Mouse (Mus musculus) forebrain, embryonic 11.5 days (tissue): ENCODE measurements around the gene Cacna1c. TPM values are rescaled to one million over a fixed set of nuclear protein-coding genes. Genes with fewer than 3 reads are reported as not detected.

Experiments used
- ATAC-seq: fragments of 200-750 bp; cut with Nextera tagmentation; replicated peaks from 2 replicates; pipeline ENCODE4 v1.8.0; 2017; ENCODE audit warnings: moderate TSS enrichment; ENCODE audit not compliant: low FRiP score
- DNase-seq: peaks from one replicate; pipeline ENCODE4 v3.0.0-alpha.2; 2017; ENCODE audit warnings: low spot score
- H3K27ac ChIP-seq: fragments of 300-500 bp; sonication (generic); 2 replicates; pipeline ENCODE4 v1.5.1; 2014; ENCODE audit warnings: low read depth, low read length
- H3K27me3 ChIP-seq: fragments of 300-500 bp; sonication (generic); 2 replicates; pipeline ENCODE4 v1.6.1; 2014; ENCODE audit warnings: mild to moderate bottlenecking, low read length, mixed read lengths; ENCODE audit not compliant: control insufficient read depth, insufficient read depth
- H3K36me3 ChIP-seq: fragments of 300-500 bp; sonication (generic); 2 replicates; pipeline ENCODE4 v1.6.1; 2014; ENCODE audit warnings: mild to moderate bottlenecking, low read length, moderate library complexity, mixed read lengths; ENCODE audit not compliant: control insufficient read depth, insufficient read depth
- H3K4me1 ChIP-seq: fragments of 300-500 bp; sonication (generic); replicated peaks from 2 replicates; pipeline ENCODE4 v1.6.1; 2014; ENCODE audit warnings: low read length, mixed read lengths; ENCODE audit not compliant: control insufficient read depth, insufficient read depth
- H3K4me2 ChIP-seq: fragments of 300-500 bp; sonication (generic); 2 replicates; pipeline ENCODE4 v1.6.1; 2014; ENCODE audit warnings: low read depth, mild to moderate bottlenecking, low read length, moderate library complexity, mixed read lengths; ENCODE audit not compliant: severe bottlenecking
- H3K4me3 ChIP-seq: fragments of 300-500 bp; sonication (generic); 2 replicates; pipeline ENCODE4 v1.5.1; 2014; ENCODE audit warnings: low read depth, low read length
- H3K9ac ChIP-seq: fragments of 300-500 bp; sonication (generic); 2 replicates; pipeline ENCODE4 v1.6.1; 2014; ENCODE audit warnings: low read length
- H3K9me3 ChIP-seq: fragments of 300-500 bp; sonication (generic); 2 replicates; pipeline ENCODE4 v1.6.1; 2016; ENCODE audit warnings: low read length, mixed read lengths; ENCODE audit not compliant: control insufficient read depth
- WGBS: fragments of 180-500 bp; shearing (Covaris S2); extraction: QIAGEN DNeasy Blood & Tissue Kit; methylation state at CpG from one replicate; pipeline ENCODE4 v1.1.7; 2014; 5-methylcytosine and 5-hydroxymethylcytosine counted together
- polyA plus RNA-seq: library from polyadenylated mRNA; unstranded; fragments of >200 nt; fragmentation: Nextera tagmentation; extraction: Ambion mirVana; gene quantifications from 2 replicates; pipeline ENCODE4 v1.2.1, GENCODE M21; 2014

Cacna1c gene
- polyA plus RNA-seq, 1 experiment from 2014 or later: 4.8 TPM

GRCm38 (mm10) chr6:118965577-118965976 is 230.6 kb downstream of the Cacna1c start:
- ATAC-seq: no peak
- WGBS: 65% methylated on average over 2 of the region's 2 CpGs
- Histone ChIP-seq H3K4me3 (no peak overlapping the region), H3K36me3 (no peaks in the 10 kb centered on the region), H3K27me3 (no peaks in the 10 kb centered on the region), H3K9ac (no peak overlapping the region), H3K27ac (no peak overlapping the region), H3K4me2 (no peak overlapping the region), H3K9me3 (no peaks in the 10 kb centered on the region), H3K4me1 (no peaks in the 10 kb centered on the region)
- DNase-seq: no peak

GRCm38 (mm10) chr6:118963806-118964205 is 232.4 kb downstream of the Cacna1c start:
- Histone ChIP-seq H3K36me3 (no peaks in the 10 kb centered on the region), H3K9ac (no peak overlapping the region), H3K9me3 (no peaks in the 10 kb centered on the region), H3K27me3 (no peaks in the 10 kb centered on the region), H3K4me2 (no peak overlapping the region), H3K27ac (no peak overlapping the region), H3K4me1 (no peaks in the 10 kb centered on the region), H3K4me3 (no peak overlapping the region)
- no peak for ATAC-seq
- 93% methylated on average over 6 of the region's 6 CpGs for WGBS
- no peak for DNase-seq

GRCm38 (mm10) chr6:118963283-118963682 is 232.9 kb downstream of the Cacna1c start:
- H3K36me3 ChIP-seq: no peaks in the 10 kb centered on the region
- no peaks in the 10 kb centered on the region for H3K27me3 ChIP-seq
- no peak overlapping the region for H3K4me2 ChIP-seq
- no peaks in the 10 kb centered on the region for H3K9me3 ChIP-seq
- no peak overlapping the region for H3K9ac ChIP-seq
- no peak overlapping the region for H3K27ac ChIP-seq
- H3K4me1 ChIP-seq: no peaks in the 10 kb centered on the region
- DNase-seq (no peak), ATAC-seq (no peak)
- no peak overlapping the region for H3K4me3 ChIP-seq
- WGBS: 84% methylated on average over 5 of the region's 5 CpGs

GRCm38 (mm10) chr6:118958529-118958928 is 237.7 kb downstream of the Cacna1c start:
- no peaks in the 10 kb centered on the region for H3K4me1 ChIP-seq
- ATAC-seq (no peak), DNase-seq (no peak)
- H3K27ac ChIP-seq: no peak overlapping the region
- no peak overlapping the region for H3K4me3 ChIP-seq
- H3K4me2 ChIP-seq: no peak overlapping the region
- H3K36me3 ChIP-seq: no peaks in the 10 kb centered on the region
- WGBS: 95% methylated on average over 9 of the region's 9 CpGs
- no peaks in the 10 kb centered on the region for H3K27me3 ChIP-seq
- H3K9ac ChIP-seq: no peak overlapping the region
- no peaks in the 10 kb centered on the region for H3K9me3 ChIP-seq

GRCm38 (mm10) chr6:118956234-118956633 is 240.0 kb downstream of the Cacna1c start:
- H3K27ac ChIP-seq: no peak overlapping the region
- H3K9me3 ChIP-seq: no peaks in the 10 kb centered on the region
- DNase-seq: no peak
- 85% methylated on average over 4 of the region's 4 CpGs for WGBS
- no peak overlapping the region for H3K4me3 ChIP-seq
- no peak for ATAC-seq
- H3K4me2 ChIP-seq: no peak overlapping the region
- no peaks in the 10 kb centered on the region for H3K27me3 ChIP-seq
- no peaks in the 10 kb centered on the region for H3K4me1 ChIP-seq
- no peak overlapping the region for H3K9ac ChIP-seq
- H3K36me3 ChIP-seq: no peaks in the 10 kb centered on the region

GRCm38 (mm10) chr6:118955777-118956176 is 240.4 kb downstream of the Cacna1c start:
- no peak overlapping the region for H3K4me3 ChIP-seq
- H3K9ac ChIP-seq: no peak overlapping the region
- H3K27ac ChIP-seq: no peak overlapping the region
- ATAC-seq: no peak
- no peaks in the 10 kb centered on the region for H3K9me3 ChIP-seq
- H3K4me1 ChIP-seq: no peaks in the 10 kb centered on the region
- H3K4me2 ChIP-seq: no peak overlapping the region
- no peaks in the 10 kb centered on the region for H3K36me3 ChIP-seq
- H3K27me3 ChIP-seq: no peaks in the 10 kb centered on the region
- no peak for DNase-seq

GRCm38 (mm10) chr6:118954988-118955554 is 241.1 kb downstream of the Cacna1c start:
- no peak overlapping the region for H3K27ac ChIP-seq
- 89% methylated on average over 7 of the region's 7 CpGs for WGBS

GRCm38 (mm10) chr6:118952377-118952776 is 243.8 kb downstream of the Cacna1c start:
- no peak overlapping the region for H3K27ac ChIP-seq
- ATAC-seq (no peak), DNase-seq (no peak)
- no peak overlapping the region for H3K4me3 ChIP-seq
- no peaks in the 10 kb centered on the region for H3K36me3 ChIP-seq
- H3K9me3 ChIP-seq: no peaks in the 10 kb centered on the region
- no peaks in the 10 kb centered on the region for H3K27me3 ChIP-seq
- no peak overlapping the region for H3K4me2 ChIP-seq
- H3K9ac ChIP-seq: no peak overlapping the region
- 89% methylated on average over 9 of the region's 9 CpGs for WGBS
- no peaks in the 10 kb centered on the region for H3K4me1 ChIP-seq

More at GRCm38 (mm10) chr6:118954988-118955554, 241.1 kb downstream of the Cacna1c start:
- H3K27me3 ChIP-seq: no peaks in the 10 kb centered on the region
- H3K9me3 ChIP-seq: no peaks in the 10 kb centered on the region
- H3K4me3 ChIP-seq: no peak overlapping the region
- no peak overlapping the region for H3K4me2 ChIP-seq
- no peaks in the 10 kb centered on the region for H3K36me3 ChIP-seq
- no peak for DNase-seq
- no peak overlapping the region for H3K9ac ChIP-seq
- no peaks in the 10 kb centered on the region for H3K4me1 ChIP-seq
- ATAC-seq: no peak

- DNase-seq (no peak), ATAC-seq (no peak)
- no peaks in the 10 kb centered on the region for H3K9me3 ChIP-seq
- H3K27ac ChIP-seq: no peak overlapping the region
- H3K9ac ChIP-seq: no peak overlapping the region
- no peak overlapping the region for H3K4me2 ChIP-seq
- no peaks in the 10 kb centered on the region for H3K36me3 ChIP-seq
- no peaks in the 10 kb centered on the region for H3K27me3 ChIP-seq
- 80% methylated on average over 13 of the region's 13 CpGs for WGBS
- no peaks in the 10 kb centered on the region for H3K4me1 ChIP-seq
- H3K4me3 ChIP-seq: no peak overlapping the region
Observed at GRCm38 (mm10) chr6:118950190-118950589, 246.0 kb downstream of the Cacna1c start.
